Mouse (Mus musculus) liver, postnatal 0 days (tissue): ENCODE results near the gene Stk39. TPM values are rescaled to one million over a fixed set of nuclear protein-coding genes. Genes with fewer than 3 reads are reported as not detected.

Experiments
- ATAC-seq: fragments of 200-750 bp; cut with Nextera tagmentation; 2 replicates; pipeline ENCODE4 v1.8.0; 2017; ENCODE audit warnings: mild to moderate bottlenecking, moderate library complexity
- DNase-seq: peaks from one replicate; pipeline ENCODE4 v3.0.0-alpha.2; 2016
- H3K27ac ChIP-seq: fragments of 300-500 bp; sonication (generic); 2 replicates; pipeline ENCODE4 v1.5.1; 2014; ENCODE audit warnings: antibody characterized with exemption, moderate library complexity, mild to moderate bottlenecking, low read depth
- H3K27me3 ChIP-seq: fragments of 300-500 bp; sonication (generic); 2 replicates; pipeline ENCODE4 v1.6.1; 2014; ENCODE audit warnings: low read length, control low read depth, mixed read lengths; ENCODE audit not compliant: insufficient read depth
- H3K36me3 ChIP-seq: fragments of 300-500 bp; sonication (generic); replicated peaks from 2 replicates; pipeline ENCODE4 v1.6.1; 2014; ENCODE audit warnings: mild to moderate bottlenecking, control low read depth, low read length, moderate library complexity, mixed read lengths; ENCODE audit not compliant: insufficient read depth
- H3K4me1 ChIP-seq: fragments of 300-500 bp; sonication (generic); 2 replicates; pipeline ENCODE4 v1.6.1; 2014; ENCODE audit warnings: antibody characterized with exemption, mild to moderate bottlenecking, control low read depth; ENCODE audit not compliant: insufficient read depth
- H3K4me2 ChIP-seq: fragments of 300-500 bp; sonication (generic); 2 replicates; pipeline ENCODE4 v1.6.1; 2014; ENCODE audit warnings: low read depth, mild to moderate bottlenecking, low read length, moderate library complexity, mixed read lengths
- H3K4me3 ChIP-seq: fragments of 300-500 bp; sonication (generic); 2 replicates; pipeline ENCODE4 v1.5.1; 2014; ENCODE audit warnings: low read depth, low read length
- H3K9ac ChIP-seq: fragments of 300-500 bp; sonication (generic); replicated peaks from 2 replicates; pipeline ENCODE4 v1.6.1; 2014; ENCODE audit warnings: mild to moderate bottlenecking, moderate library complexity
- H3K9me3 ChIP-seq: fragments of 300-500 bp; sonication (generic); 2 replicates; pipeline ENCODE4 v1.6.1; 2016; ENCODE audit warnings: mild to moderate bottlenecking, control low read depth, low read length, mixed read lengths
- CTCF ChIP-seq: sonication (generic); IDR thresholded peaks from 2 replicates; pipeline ENCODE4 v1.5.1; 2016; ENCODE audit warnings: antibody characterized with exemption, low read depth
- EP300 ChIP-seq: IDR thresholded peaks from 2 replicates; pipeline ENCODE4 v1.6.1; 2016; ENCODE audit warnings: antibody characterized with exemption, low read depth, mild to moderate bottlenecking
- WGBS: fragments of 180-500 bp; shearing (Covaris S2); extraction: QIAGEN DNeasy Blood & Tissue Kit; methylation state at CpG from one replicate; pipeline ENCODE4 v1.1.7; 2014; ENCODE audit not compliant: insufficient replicate concordance; 5-methylcytosine and 5-hydroxymethylcytosine counted together
- polyA plus RNA-seq: library from polyadenylated mRNA; unstranded; fragments of >200 nt; fragmentation: Nextera tagmentation; extraction: Ambion mirVana; gene quantifications from 2 replicates; pipeline ENCODE4 v1.2.1, GENCODE M21; 2015

Stk39 gene
- polyA plus RNA-seq, 1 experiment from 2014 or later, result 1.7 TPM

DNA sequence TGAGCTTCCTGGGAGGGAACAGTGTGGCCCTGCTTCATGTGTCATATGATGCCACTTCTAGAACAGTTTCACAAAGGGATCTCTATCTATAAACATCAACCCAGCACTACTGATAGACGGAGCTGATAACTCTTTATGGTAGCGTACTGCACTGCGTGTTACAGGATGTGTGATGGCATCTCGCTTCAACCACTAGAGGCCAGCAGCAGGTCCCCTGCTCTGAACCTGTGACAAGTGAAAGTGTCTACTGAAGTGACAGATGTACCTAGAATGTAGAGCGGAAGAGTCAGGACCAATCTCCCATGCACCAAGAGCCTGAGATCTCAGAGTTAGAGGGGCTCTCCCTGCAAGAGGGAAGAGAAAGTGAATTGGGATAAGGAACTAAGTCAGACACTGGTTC lies 41.6 kb downstream of the Stk39 start:
- DNase-seq, result no peak
- WGBS, result 57% methylated on average over 5 of the region's 5 CpGs

DNA sequence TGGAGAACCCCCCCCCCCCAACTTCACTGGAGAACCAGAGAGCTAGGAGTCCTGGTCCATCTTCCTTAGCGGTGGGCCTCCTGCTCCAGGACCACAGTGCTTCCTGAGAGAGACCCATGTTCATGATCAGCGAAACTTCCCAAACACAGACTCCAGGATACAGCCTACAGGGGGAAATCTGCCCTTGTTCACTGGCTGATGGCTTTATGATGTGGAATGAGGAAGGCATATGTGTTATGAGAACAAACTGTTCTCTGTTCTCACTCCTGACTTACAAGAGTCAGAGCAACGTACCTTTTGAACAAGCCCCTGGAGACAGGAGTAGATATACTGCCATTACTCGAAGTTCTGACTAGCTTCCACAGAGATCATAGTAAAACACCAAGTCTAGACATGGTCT lies 42.6 kb downstream of the Stk39 start:
- Histone ChIP-seq H3K4me3 (no peak overlapping the region), H3K4me1 (no peaks in the 10 kb centered on the region), H3K27ac (no peak overlapping the region), H3K4me2 (no peak overlapping the region), H3K9me3 (no peaks in the 10 kb centered on the region), H3K9ac (no peak overlapping the region), H3K36me3 (no peaks in the 10 kb centered on the region), H3K27me3 (no peaks in the 10 kb centered on the region)
- 74% methylated on average over 4 of the region's 4 CpGs for WGBS
- TF ChIP-seq EP300, result no peak
- TF ChIP-seq CTCF, result no peak
- DNase-seq (no peak), ATAC-seq (no peak)

More for the DNA sequence above, 41.6 kb downstream of the Stk39 start:
- Histone ChIP-seq H3K4me1 (no peaks in the 10 kb centered on the region), H3K36me3 (no peaks in the 10 kb centered on the region), H3K4me2 (no peak overlapping the region), H3K4me3 (no peak overlapping the region), H3K9ac (no peak overlapping the region), H3K9me3 (no peaks in the 10 kb centered on the region), H3K27ac (no peak overlapping the region), H3K27me3 (no peaks in the 10 kb centered on the region)
- ATAC-seq, result no peak
- TF ChIP-seq CTCF (peak; percentile 48), EP300 (no peak)

DNA sequence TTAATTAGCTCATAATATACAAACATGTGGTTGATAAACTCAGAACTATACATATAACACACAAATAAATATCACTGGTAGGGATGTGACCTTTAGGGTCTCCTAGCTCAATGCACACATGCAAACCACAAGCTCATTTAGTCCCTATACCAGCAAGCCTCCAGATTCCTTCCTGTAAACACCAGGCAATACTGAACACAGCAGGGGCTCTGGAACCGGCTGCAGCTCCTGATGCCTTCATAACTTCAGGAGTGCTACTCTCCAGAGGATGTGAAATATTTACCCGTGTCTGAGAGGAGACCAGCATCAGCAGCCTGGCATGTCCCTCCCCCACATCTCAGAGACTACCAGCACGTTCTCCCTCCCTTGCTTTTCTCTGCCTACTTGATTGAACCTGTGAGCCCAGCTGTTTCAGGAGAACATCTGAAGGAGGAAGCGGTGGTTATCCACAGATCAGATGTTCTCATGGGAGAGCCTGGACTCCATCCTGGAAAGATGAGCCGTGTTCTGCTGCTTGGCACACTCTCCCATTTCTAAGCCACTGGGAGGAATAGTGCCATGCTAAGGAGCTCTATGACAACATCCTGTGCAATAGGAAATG lies 45.0 kb downstream of the Stk39 start:
- no peak overlapping the region for H3K4me2 ChIP-seq
- WGBS, result 66% methylated on average over 5 of the region's 5 CpGs
- ATAC-seq (no peak), DNase-seq (no peak)
- no peak overlapping the region for H3K9ac ChIP-seq
- H3K36me3 ChIP-seq, result no peaks in the 10 kb centered on the region
- H3K27me3 ChIP-seq, result no peaks in the 10 kb centered on the region
- no peaks in the 10 kb centered on the region for H3K4me1 ChIP-seq
- no peak overlapping the region for H3K4me3 ChIP-seq
- no peak overlapping the region for H3K27ac ChIP-seq
- TF ChIP-seq CTCF (no peak), EP300 (no peak)
- H3K9me3 ChIP-seq, result no peaks in the 10 kb centered on the region

DNA sequence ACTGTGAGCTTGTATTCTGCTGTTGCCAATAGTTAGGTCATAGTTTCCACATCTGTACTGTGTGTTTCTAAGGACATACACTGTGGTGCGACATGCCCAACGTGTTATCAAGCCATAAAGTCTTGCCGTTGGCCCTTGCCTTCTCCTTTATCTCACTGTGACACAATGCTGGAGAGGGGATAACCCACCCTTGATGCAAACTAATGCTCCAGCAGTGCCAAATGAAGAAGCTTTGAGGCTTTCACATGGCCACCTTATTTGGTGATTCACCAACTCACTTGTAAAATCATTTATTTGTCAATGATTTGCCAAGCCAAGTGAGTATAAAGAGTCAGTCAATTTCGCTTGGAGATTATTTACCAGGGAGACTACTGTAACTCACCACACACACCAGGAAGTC lies 46.0 kb downstream of the Stk39 start:
- DNase-seq, result no peak
- Histone ChIP-seq H3K4me2 (no peak overlapping the region), H3K9me3 (no peaks in the 10 kb centered on the region), H3K4me3 (no peak overlapping the region), H3K9ac (no peak overlapping the region), H3K4me1 (no peaks in the 10 kb centered on the region), H3K27ac (no peak overlapping the region), H3K36me3 (no peaks in the 10 kb centered on the region), H3K27me3 (no peaks in the 10 kb centered on the region)
- peak; percentile 68 for ATAC-seq
- 71% methylated on average over 4 of the region's 4 CpGs for WGBS
- TF ChIP-seq EP300 (0 out of 2 replicates have a peak, but pooled peaks have one; percentile 21), CTCF (no peak)

DNA sequence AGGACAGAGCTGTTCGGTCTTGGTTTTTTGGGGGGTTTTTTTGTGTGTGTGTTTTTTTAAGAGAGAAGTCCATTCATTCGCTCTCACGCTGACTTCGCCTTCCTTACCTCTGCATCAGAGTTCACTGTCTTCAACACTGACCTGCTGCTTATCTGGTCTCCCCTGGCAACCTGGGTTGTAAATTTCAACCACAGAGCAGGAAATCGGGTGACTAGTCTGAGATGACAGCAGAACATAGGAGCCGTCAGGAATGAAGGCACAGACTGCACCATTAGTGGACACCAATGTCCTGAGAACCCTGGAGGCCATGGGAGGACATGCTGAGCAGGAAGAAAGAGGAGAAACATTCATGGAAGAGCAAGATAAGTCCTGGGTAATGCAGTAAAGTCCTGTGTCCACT lies 51.1 kb downstream of the Stk39 start:
- H3K9ac ChIP-seq, result no peak overlapping the region
- WGBS, result 37% methylated on average over 6 of the region's 6 CpGs
- no peak overlapping the region for H3K27ac ChIP-seq
- no peaks in the 10 kb centered on the region for H3K4me1 ChIP-seq
- H3K4me3 ChIP-seq, result no peak overlapping the region
- ATAC-seq (no peak), DNase-seq (no peak)
- H3K4me2 ChIP-seq, result no peak overlapping the region
- no peaks in the 10 kb centered on the region for H3K36me3 ChIP-seq
- H3K9me3 ChIP-seq, result no peaks in the 10 kb centered on the region
- TF ChIP-seq EP300 (no peak), CTCF (no peak)
- H3K27me3 ChIP-seq, result no peaks in the 10 kb centered on the region

DNA sequence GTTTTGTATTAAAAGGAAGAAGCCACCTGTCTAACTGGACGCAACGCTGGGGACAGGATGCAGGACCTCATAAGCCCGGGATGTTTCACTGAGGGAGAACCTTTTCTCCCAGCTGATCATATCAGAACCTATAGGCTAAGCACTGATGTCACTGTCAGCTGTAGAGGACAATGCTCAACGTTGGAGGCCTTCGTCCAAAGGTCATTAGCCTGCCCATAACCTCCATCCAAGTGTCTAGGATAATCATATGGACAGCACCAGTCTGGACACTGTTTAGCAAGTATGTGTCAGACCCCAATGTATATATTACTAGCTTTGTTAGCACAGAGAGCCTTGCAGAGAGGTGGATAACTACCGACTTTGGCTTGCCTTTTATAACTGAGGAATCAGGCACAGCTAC lies 51.8 kb downstream of the Stk39 start:
- Histone ChIP-seq H3K36me3 (no peaks in the 10 kb centered on the region), H3K9ac (no peak overlapping the region), H3K27ac (no peak overlapping the region), H3K4me2 (no peak overlapping the region), H3K4me1 (no peaks in the 10 kb centered on the region), H3K4me3 (no peak overlapping the region), H3K9me3 (no peaks in the 10 kb centered on the region), H3K27me3 (no peaks in the 10 kb centered on the region)
- WGBS, result 75% methylated on average over 6 of the region's 6 CpGs
- no peak for DNase-seq
- TF ChIP-seq CTCF (no peak), EP300 (no peak)
- ATAC-seq, result no peak

DNA sequence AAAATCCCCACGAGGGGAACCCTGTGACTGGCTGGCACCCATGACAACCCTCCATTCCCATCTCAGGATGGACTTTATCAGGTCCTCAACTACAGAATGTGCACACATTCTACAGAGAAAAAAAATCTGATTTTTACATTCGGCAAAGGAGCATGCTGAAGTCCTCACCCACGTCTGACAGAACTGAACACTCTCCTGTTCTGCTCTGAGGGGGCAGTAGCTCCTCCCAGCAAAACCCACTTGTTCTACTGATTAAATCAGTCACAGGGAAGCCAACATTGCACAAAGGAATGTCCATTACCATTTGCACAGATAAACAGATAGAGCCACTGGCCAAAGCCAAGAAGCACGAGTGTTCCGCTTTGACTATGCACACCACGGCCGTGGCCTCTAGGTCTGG lies 52.3 kb downstream of the Stk39 start:
- H3K9ac ChIP-seq, result no peak overlapping the region
- H3K9me3 ChIP-seq, result no peaks in the 10 kb centered on the region
- no peaks in the 10 kb centered on the region for H3K36me3 ChIP-seq
- WGBS, result 75% methylated on average over 7 of the region's 7 CpGs
- H3K27ac ChIP-seq, result no peak overlapping the region
- no peak overlapping the region for H3K4me2 ChIP-seq
- H3K27me3 ChIP-seq, result no peaks in the 10 kb centered on the region
- TF ChIP-seq EP300, result no peak
- no peak for DNase-seq
- H3K4me1 ChIP-seq, result no peaks in the 10 kb centered on the region
- H3K4me3 ChIP-seq, result no peak overlapping the region
- ATAC-seq, result no peak
